In the genomic region with DNA sequence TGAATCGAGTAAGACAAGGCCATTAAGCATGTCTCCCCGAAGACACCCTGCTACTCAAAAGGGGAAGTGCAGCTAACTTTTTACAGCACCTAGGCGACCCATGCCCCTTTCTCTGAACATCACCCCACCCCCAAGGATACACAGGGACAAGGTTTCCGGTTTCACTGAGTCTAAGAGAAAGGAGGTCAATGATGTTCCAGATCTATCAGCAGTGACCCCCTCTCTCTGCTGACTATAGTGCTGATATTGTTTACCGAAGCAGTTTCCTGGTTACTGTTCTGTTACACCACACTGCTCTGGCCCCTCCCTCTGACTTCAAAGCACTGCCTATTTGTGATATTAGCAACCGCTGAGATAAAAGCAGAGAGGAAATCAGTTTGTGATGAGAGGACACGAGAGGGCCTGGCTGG, we compare ENCODE assay signal across 12 mouse cellular contexts.
A peak's percentile ranks its signal among the peaks of the same experiment; 100 is the strongest.
DNase-seq lines count a peak whose midpoint lies in the region; ATAC-seq and TF ChIP-seq lines count a peak whose summit lies in the region.
"Had no signal": no experiment of that assay in that cellular context is flagged by ENCODE, and none has a peak within 500 bp of the region (broad histone marks: within the 10 kb centered on the region; RNA-seq: fewer than 3 reads in every experiment).

No protein-coding gene starts in this region.

- no peaks in the 10 kb centered on the region for H3K36me3 ChIP-seq in intestine, embryonic 14.5 days (ENCODE audit: control insufficient read depth, insufficient read depth, low read length)
- no peaks in the 10 kb centered on the region for H3K36me3 ChIP-seq in intestine, postnatal 0 days (ENCODE audit: control insufficient read depth, insufficient read depth)
- H3K36me3 ChIP-seq: heart, embryonic 15.5 days; liver, embryonic 15.5 days had no signal

- H3K27me3 ChIP-seq in intestine, embryonic 14.5 days (replicated peaks; ENCODE audit: control insufficient read depth, insufficient read depth, low read length): no peaks in the 10 kb centered on the region
- no peaks in the 10 kb centered on the region for H3K27me3 ChIP-seq in intestine, postnatal 0 days (replicated peaks; ENCODE audit: control insufficient read depth, insufficient read depth, low read length)
- H3K27me3 ChIP-seq: heart, embryonic 15.5 days; liver, embryonic 15.5 days had no signal

- H3K9ac ChIP-seq in intestine, embryonic 14.5 days (ENCODE audit: low read length): no peak overlapping the region
- no peak overlapping the region for H3K9ac ChIP-seq in intestine, postnatal 0 days (ENCODE audit: low read depth, low read length)
- H3K9ac ChIP-seq: heart, embryonic 15.5 days; liver, embryonic 15.5 days had no signal

- no peak overlapping the region for H3K4me3 ChIP-seq in intestine, embryonic 14.5 days (ENCODE audit: low read depth, low read length)
- no peak overlapping the region for H3K4me3 ChIP-seq in intestine, postnatal 0 days (ENCODE audit: low read depth, low read length)
- H3K4me3 ChIP-seq: heart, embryonic 15.5 days; liver, embryonic 15.5 days had no signal

- H3K4me1 ChIP-seq in intestine, embryonic 14.5 days (replicated peaks; ENCODE audit: control insufficient read depth, insufficient read depth, low read length): peaks cover 7% of the 10 kb centered on the region; the same call in 1 of the 2 replicates
- no peaks in the 10 kb centered on the region for H3K4me1 ChIP-seq in intestine, postnatal 0 days (replicated peaks; ENCODE audit: control insufficient read depth, insufficient read depth, low read length)
- H3K4me1 ChIP-seq: heart, embryonic 15.5 days; liver, embryonic 15.5 days had no signal

- ATAC-seq in intestine, embryonic 14.5 days (replicated peaks; ENCODE audit: low FRiP score, low TSS enrichment, low read depth): peak; percentile 58; the same call in 1 of the 2 replicates
- no peak for ATAC-seq in intestine, postnatal 0 days
- ATAC-seq in hematopoietic stem cell, adult 5-6 weeks (replicated peaks in 1 of 2; ENCODE audit: insufficient read depth in 1 of 2, low FRiP score in 2 of 2, low TSS enrichment in 1 of 2, low read depth in 1 of 2, poor library complexity in 2 of 2, severe bottlenecking in 2 of 2): peak; percentile 56 to 70

- no peak for TF ChIP-seq CTCF in intestine, postnatal 0 days (IDR thresholded peaks at IDR 0.05; ENCODE audit: low read depth)

- H3K4me2 ChIP-seq in intestine, embryonic 14.5 days (ENCODE audit: low read length): no peak overlapping the region
- H3K4me2 ChIP-seq in intestine, postnatal 0 days (replicated peaks; ENCODE audit: low read depth): no peak overlapping the region
- H3K4me2 ChIP-seq: heart, embryonic 15.5 days; liver, embryonic 15.5 days had no signal

- intact Hi-C loops in left cerebral cortex, postnatal 25 days (cut with DNase I): no loop called here

- H3K27ac ChIP-seq in intestine, embryonic 14.5 days (ENCODE audit: low read depth): no peak overlapping the region
- no peak overlapping the region for H3K27ac ChIP-seq in intestine, postnatal 0 days (ENCODE audit: low read depth, low read length)
- H3K27ac ChIP-seq: heart, embryonic 15.5 days; liver, embryonic 15.5 days had no signal

- no peaks in the 10 kb centered on the region for H3K9me3 ChIP-seq in intestine, embryonic 14.5 days (ENCODE audit: control insufficient read depth, low read length)
- no peaks in the 10 kb centered on the region for H3K9me3 ChIP-seq in intestine, postnatal 0 days (ENCODE audit: control insufficient read depth)
- H3K9me3 ChIP-seq: heart, embryonic 15.5 days; liver, embryonic 15.5 days had no signal

- no peak for DNase-seq in intestine, embryonic 14.5 days (ENCODE audit: low spot score)
- DNase-seq in MN1 (ENCODE audit: low spot score): peak; percentile 22
- DNase-seq in lung, postnatal 25 days (ENCODE audit: low spot score): peak; percentile 39
- no peak for DNase-seq in urinary bladder, postnatal 14 days (ENCODE audit: low spot score)
- DNase-seq in left cerebral cortex, postnatal 25 days (ENCODE audit: low spot score in 2 of 2): no peak
- DNase-seq in cerebellum, adult 11 months: no peak
- DNase-seq: adrenal gland, adult 8-10 months; thymus, postnatal 4 days had no signal

- whole genome bisulfite sequencing in intestine, embryonic 14.5 days: 15% methylated on average over 7 of the region's 7 CpGs
- 13% methylated on average over 7 of the region's 7 CpGs for WGBS in intestine, postnatal 0 days

Comparison
In these comparisons a context has a peak if more than half of its experiments do, and no peak if none do; other contexts are left out.
1. DNase-seq: peak in MN1 (single experiment) and lung, postnatal 25 days (single experiment); none in intestine, embryonic 14.5 days (single experiment), urinary bladder, postnatal 14 days (single experiment), left cerebral cortex, postnatal 25 days (0 of 2) and cerebellum, adult 11 months (single experiment).